Mouse (Mus musculus): Measurements from ENCODE around the gene Serinc4.

Gene Serinc4

DNA sequence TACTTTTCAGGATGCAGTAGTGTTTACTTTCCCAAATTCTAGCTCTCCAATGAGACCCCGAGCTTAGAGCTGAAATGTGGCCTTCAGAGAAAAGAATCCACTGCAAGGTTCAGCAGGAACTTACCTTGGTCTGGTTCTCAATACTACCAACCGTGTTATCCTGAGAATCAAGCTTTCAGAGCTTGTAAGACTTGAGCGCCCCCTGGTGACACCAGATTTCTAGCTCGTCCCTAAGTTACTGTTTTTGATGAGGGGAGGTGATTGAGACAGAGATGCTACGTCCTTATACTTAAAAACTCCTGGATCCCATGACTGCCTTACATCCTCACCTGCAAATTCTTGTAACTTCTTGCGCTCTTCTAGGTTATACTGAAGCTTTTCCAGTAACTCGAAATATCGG is 60.0 kb downstream of the Serinc4 start:
- peak; percentile 36 for DNase-seq (ENCODE audit: low read depth, low spot score)

Data from skeletal muscle tissue, adult 2 months (tissue).